Mouse (Mus musculus) kidney, postnatal 10 days (tissue): ENCODE data around the gene Hist1h3b.

Experiments
- DNase-seq: peaks from one replicate; pipeline ENCODE4 v3.0.0; 2021; ENCODE audit warnings: mixed read lengths

The Hist1h3b gene

GRCm38 (mm10) chr13:23739069-23739921, 12.8 kb upstream of the Hist1h3b start:
- peak; percentile 95 for DNase-seq

- no peak for DNase-seq
Measured at GRCm38 (mm10) chr13:23739922-23740252, 12.2 kb upstream of the Hist1h3b start.

GRCm38 (mm10) chr13:23740256-23740840, 11.7 kb upstream of the Hist1h3b start:
- DNase-seq: no peak

GRCm38 (mm10) chr13:23740910-23741309, 11.2 kb upstream of the Hist1h3b start:
- DNase-seq: no peak

- DNase-seq: no peak
Measured at GRCm38 (mm10) chr13:23742007-23742406, 10.1 kb upstream of the Hist1h3b start.

- DNase-seq: no peak
Measured at GRCm38 (mm10) chr13:23743215-23743614, 8.9 kb upstream of the Hist1h3b start.

- no peak for DNase-seq
Measured at GRCm38 (mm10) chr13:23743963-23744362, 8.1 kb upstream of the Hist1h3b start.

- DNase-seq: no peak
Measured at GRCm38 (mm10) chr13:23744421-23745380, 7.4 kb upstream of the Hist1h3b start.

GRCm38 (mm10) chr13:23745381-23746161, 6.5 kb upstream of the Hist1h3b start, which contains the start of gene Hist1h3c:
Gene Hist1h3c (minus strand): TSS chr13:23745602.
- peak; percentile 92 for DNase-seq

- DNase-seq: peak; percentile 70
Measured at GRCm38 (mm10) chr13:23746201-23747080, 5.6 kb upstream of the Hist1h3b start, which contains the start of gene Hist1h2bb. Gene Hist1h2bb (plus strand): TSS chr13:23746734.

GRCm38 (mm10) chr13:23747081-23747891, 4.8 kb upstream of the Hist1h3b start:
- DNase-seq: no peak

GRCm38 (mm10) chr13:23747892-23748288, 4.2 kb upstream of the Hist1h3b start:
- no peak for DNase-seq

- no peak for DNase-seq
Measured at GRCm38 (mm10) chr13:23749563-23750121, 2.4 kb upstream of the Hist1h3b start.

- DNase-seq: peak; percentile 45
Measured at GRCm38 (mm10) chr13:23750839-23751477, 1.1 kb upstream of the Hist1h3b start, which contains the start of gene Hist1h2ab. Gene Hist1h2ab (plus strand): TSS chr13:23751126.

- DNase-seq: no peak
Measured at GRCm38 (mm10) chr13:23751478-23751956, 550 bp upstream of the Hist1h3b start.

GRCm38 (mm10) chr13:23752742-23753172, 690 bp downstream of the Hist1h3b start:
- no peak for DNase-seq

GRCm38 (mm10) chr13:23753314-23754078, 1.4 kb downstream of the Hist1h3b start:
- DNase-seq: no peak

- no peak for DNase-seq
Measured at GRCm38 (mm10) chr13:23755000-23755399, 2.9 kb downstream of the Hist1h3b start.
